Mouse (Mus musculus): ENCODE data around the gene Sik3.

GRCm38 (mm10) chr9:46184542-46184941 lies 171.9 kb downstream of the Sik3 start:
- TF ChIP-seq POLR2A (IDR thresholded peaks at IDR 0.05; ENCODE audit: extremely low read depth, insufficient read depth, low read length) (no peak), CTCF (IDR thresholded peaks at IDR 0.05; ENCODE audit: extremely low read depth, insufficient read depth, low read length) (no peak)

All from cortical plate, adult 2 months (tissue).